Mouse (Mus musculus) kidney, adult 2 months (tissue): Measurements from ENCODE around the gene Gm28048.

Experiments used
- CTCF ChIP-seq: fragments of 200-500 bp; conservative IDR thresholded peaks from 2 replicates; pipeline ENCODE4 v1.5.1; 2011; ENCODE audit warnings: low read depth, mild to moderate bottlenecking, control low read depth, low read length, moderate library complexity, mixed read lengths; ENCODE audit not compliant: insufficient read depth, insufficient read length
- POLR2A ChIP-seq: fragments of 200-500 bp; IDR thresholded peaks from one replicate; pipeline ENCODE4 v1.6.1; 2011; ENCODE audit warnings: low read depth, low read length, control low read depth

DNA sequence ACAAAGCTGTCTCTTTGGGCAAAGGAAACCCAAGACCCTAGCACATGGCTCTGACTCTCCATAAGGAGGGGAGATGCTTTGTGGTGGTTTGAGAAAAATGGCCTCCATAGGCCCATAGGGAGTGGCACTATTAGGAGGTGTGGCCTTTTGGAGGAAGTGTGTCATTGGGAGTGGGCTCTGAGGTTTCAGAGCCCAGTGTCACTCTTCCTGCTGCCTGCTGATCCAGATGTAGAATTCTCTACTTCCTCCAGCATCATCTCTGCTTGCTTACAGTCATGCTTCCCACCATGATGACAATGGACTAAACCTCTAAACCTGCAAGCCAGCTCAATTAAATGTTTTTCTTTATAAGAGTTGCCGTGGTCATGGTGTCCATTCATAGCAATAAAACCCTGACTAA lies 187.2 kb downstream of the Gm28048 start:
- no peak for TF ChIP-seq POLR2A
- no peak for TF ChIP-seq CTCF
